Mouse (Mus musculus) layer of hippocampus, adult 9-11 months (tissue): Measurements from ENCODE around the gene Pde4dip.
A peak's percentile ranks its signal among the peaks of the same experiment; 100 is the strongest.

Experiments used
- DNase-seq: peaks from one replicate; pipeline ENCODE4 v3.0.0; 2022

Pde4dip gene

GRCm38 (mm10) chr3:97900516-97901490, 12.3 kb upstream of the Pde4dip start, which contains the start of gene Sec22b:
Gene Sec22b, plus strand, starts transcription at chr3:97901190.
- peak; percentile 86 for DNase-seq

GRCm38 (mm10) chr3:97898381-97898780, 9.9 kb upstream of the Pde4dip start:
- DNase-seq: no peak

- DNase-seq: no peak
Observed at GRCm38 (mm10) chr3:97894695-97895094, 6.2 kb upstream of the Pde4dip start.

GRCm38 (mm10) chr3:97890205-97890604, 1.7 kb upstream of the Pde4dip start:
- no peak for DNase-seq

- no peak for DNase-seq
Observed at GRCm38 (mm10) chr3:97887785-97888167, 731 bp downstream of the Pde4dip start.

GRCm38 (mm10) chr3:97881576-97881975, 6.9 kb downstream of the Pde4dip start:
- DNase-seq: peak; percentile 58

GRCm38 (mm10) chr3:97879222-97879621, 9.3 kb downstream of the Pde4dip start:
- DNase-seq: peak; percentile 57

- DNase-seq: no peak
Observed at GRCm38 (mm10) chr3:97876259-97876658, 12.2 kb downstream of the Pde4dip start.

GRCm38 (mm10) chr3:97874777-97875176, 13.7 kb downstream of the Pde4dip start:
- no peak for DNase-seq

- no peak for DNase-seq
Observed at GRCm38 (mm10) chr3:97869730-97870129, 18.8 kb downstream of the Pde4dip start.

GRCm38 (mm10) chr3:97868733-97869132, 19.8 kb downstream of the Pde4dip start:
- DNase-seq: no peak

- DNase-seq: peak; percentile 76
Observed at GRCm38 (mm10) chr3:97868024-97868689, 20.4 kb downstream of the Pde4dip start.

GRCm38 (mm10) chr3:97867221-97868023, 21.1 kb downstream of the Pde4dip start:
- no peak for DNase-seq

GRCm38 (mm10) chr3:97866696-97867095, 21.8 kb downstream of the Pde4dip start:
- no peak for DNase-seq

GRCm38 (mm10) chr3:97860820-97861451, 27.6 kb downstream of the Pde4dip start:
- DNase-seq: no peak

GRCm38 (mm10) chr3:97859400-97859799, 29.1 kb downstream of the Pde4dip start:
- DNase-seq: peak; percentile 74

- DNase-seq: peak; percentile 75
Observed at GRCm38 (mm10) chr3:97854575-97855384, 33.7 kb downstream of the Pde4dip start.

- no peak for DNase-seq
Observed at GRCm38 (mm10) chr3:97851803-97852202, 36.7 kb downstream of the Pde4dip start.

GRCm38 (mm10) chr3:97847626-97848025, 40.9 kb downstream of the Pde4dip start:
- no peak for DNase-seq

- no peak for DNase-seq
Observed at GRCm38 (mm10) chr3:97846448-97846847, 42.1 kb downstream of the Pde4dip start.

- DNase-seq: no peak
Observed at GRCm38 (mm10) chr3:97844821-97845201, 43.7 kb downstream of the Pde4dip start.
